Comparison of ENCODE assay signal across 8 mouse cellular contexts in the genomic region with DNA sequence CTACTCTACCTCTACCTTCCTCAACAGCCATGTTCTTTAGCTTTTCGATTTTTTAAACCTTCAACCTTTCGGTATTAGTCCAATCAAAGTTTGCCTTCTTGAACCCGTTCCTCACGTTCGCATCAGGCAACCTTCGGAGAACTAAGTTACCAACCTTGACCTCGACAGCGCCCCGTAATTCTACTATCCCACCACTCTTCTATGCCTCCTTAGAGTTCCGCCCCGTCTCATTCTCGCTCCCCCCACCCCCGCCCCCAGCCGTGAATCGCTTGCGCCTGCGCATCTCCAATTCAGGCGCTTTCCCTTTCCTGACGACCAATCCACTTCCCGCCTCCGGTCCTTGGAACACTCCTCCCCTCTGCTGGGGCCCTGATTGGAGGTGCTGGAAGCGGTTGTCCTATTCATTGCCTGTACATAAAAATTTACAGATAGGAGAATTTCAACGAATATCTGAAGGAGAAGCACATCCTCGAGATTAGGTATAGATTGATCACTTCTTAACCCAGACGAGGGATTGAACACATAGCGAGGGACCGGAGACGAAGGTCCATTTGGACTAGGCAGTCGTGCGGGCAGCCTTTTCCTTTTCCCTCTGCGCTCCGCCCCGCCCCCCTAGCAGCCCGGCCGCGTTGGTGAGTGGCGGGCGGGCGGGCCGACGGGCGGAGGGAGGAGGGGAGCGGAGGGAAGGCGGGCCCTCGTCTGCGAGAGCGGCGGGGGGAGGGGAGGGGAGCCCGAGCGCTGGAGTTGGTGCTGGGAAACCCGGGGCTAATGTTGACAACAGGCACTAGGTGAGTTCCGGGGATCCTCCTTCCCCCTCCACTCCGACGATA. TPM values are rescaled to one million over a fixed set of nuclear protein-coding genes. Genes with fewer than 3 reads are reported as not detected.
DNase-seq lines count a peak whose midpoint lies in the region; ATAC-seq and TF ChIP-seq lines count a peak whose summit lies in the region.

A gene (plus strand): TSS at position 704 of the 830 bp plus-strand sequence.

- peak within 1 kb of the TSS; percentile 82 for H3K9ac ChIP-seq in embryonic facial prominence, embryonic 15.5 days
- H3K9ac ChIP-seq in limb, embryonic 14.5 days (ENCODE audit: low read depth, low read length, severe bottlenecking) = peak within 1 kb of the TSS; percentile 90
- peak within 1 kb of the TSS; percentile 86 for H3K9ac ChIP-seq in midbrain, postnatal 0 days (replicated peaks; ENCODE audit: low read length, poor library complexity, severe bottlenecking)

- no peaks in the 10 kb centered on the region for H3K36me3 ChIP-seq in embryonic facial prominence, embryonic 15.5 days
- no peaks in the 10 kb centered on the region for H3K36me3 ChIP-seq in limb, embryonic 14.5 days (ENCODE audit: control insufficient read depth, insufficient read depth, low read length)
- no peaks in the 10 kb centered on the region for H3K36me3 ChIP-seq in midbrain, postnatal 0 days (ENCODE audit: insufficient read depth, low read length)

- peak within 1 kb of the TSS; percentile 93 for H3K27ac ChIP-seq in bone marrow, adult 2 months (ENCODE audit: control insufficient read depth, insufficient read depth, low read depth, low read length, poor library complexity)
- H3K27ac ChIP-seq in embryonic facial prominence, embryonic 15.5 days (replicated peaks) = peak within 1 kb of the TSS; percentile 91
- H3K27ac ChIP-seq in limb, embryonic 14.5 days (replicated peaks; ENCODE audit: low read depth, low read length) = peak within 1 kb of the TSS; percentile 85
- peak within 1 kb of the TSS; percentile 87 for H3K27ac ChIP-seq in midbrain, postnatal 0 days (ENCODE audit: low read depth, low read length)

- H3K4me3 ChIP-seq in bone marrow, adult 2 months (replicated peaks; ENCODE audit: control insufficient read depth, low read depth, low read length) = peak within 1 kb of the TSS; percentile 99
- H3K4me3 ChIP-seq in embryonic facial prominence, embryonic 15.5 days (replicated peaks) = peak within 1 kb of the TSS; percentile 97
- H3K4me3 ChIP-seq in limb, embryonic 14.5 days (replicated peaks; ENCODE audit: low read length) = peak within 1 kb of the TSS; percentile 98
- H3K4me3 ChIP-seq in midbrain, postnatal 0 days (ENCODE audit: low read depth, low read length) = peak within 1 kb of the TSS; percentile 98

- peak; percentile 98 for DNase-seq in 416B (ENCODE audit: low read depth)
- peak; percentile 95 for DNase-seq in heart, adult 8-10 months (ENCODE audit: low spot score)
- peak; percentile 97 for DNase-seq in kidney, adult 9 months
- peak; percentile 96 for DNase-seq in limb, embryonic 14.5 days (ENCODE audit: low spot score)
- DNase-seq in midbrain, postnatal 0 days (ENCODE audit: low spot score) = peak; percentile 98
- peak; percentile 85 to 90 for DNase-seq in spleen, postnatal 14 days (ENCODE audit: low spot score in 2 of 2)

- peak; percentile 60; the same call in 1 of the 2 replicates for TF ChIP-seq POLR2A in bone marrow, adult 2 months (IDR thresholded peaks at IDR 0.05; ENCODE audit: borderline replicate concordance, control insufficient read depth, low read depth, low read length)
- TF ChIP-seq POLR2A in limb, embryonic 14.5 days (IDR thresholded peaks at IDR 0.05; ENCODE audit: borderline replicate concordance, extremely low read depth, insufficient read depth, insufficient read length) = peak; percentile 45; the same call in 1 of the 2 replicates

- no peaks in the 10 kb centered on the region for H3K27me3 ChIP-seq in embryonic facial prominence, embryonic 15.5 days
- H3K27me3 ChIP-seq in limb, embryonic 14.5 days (ENCODE audit: control insufficient read depth, insufficient read depth, low read length) = no peaks in the 10 kb centered on the region
- H3K27me3 ChIP-seq in midbrain, postnatal 0 days (ENCODE audit: insufficient read depth, low read length) = no peaks in the 10 kb centered on the region

- H3K4me2 ChIP-seq in embryonic facial prominence, embryonic 15.5 days (replicated peaks) = peak within 1 kb of the TSS; percentile 78
- peak within 1 kb of the TSS; percentile 74 for H3K4me2 ChIP-seq in limb, embryonic 14.5 days (replicated peaks; ENCODE audit: low read depth, low read length, severe bottlenecking)
- H3K4me2 ChIP-seq in midbrain, postnatal 0 days (ENCODE audit: low read depth, low read length, poor library complexity, severe bottlenecking) = peak within 1 kb of the TSS; percentile 86

- ATAC-seq in embryonic facial prominence, embryonic 15.5 days (ENCODE audit: insufficient number of reproducible peaks, low FRiP score, low TSS enrichment, low read depth) = peak; percentile 96
- peak; percentile 98 for ATAC-seq in limb, embryonic 14.5 days (ENCODE audit: low FRiP score, low read depth)
- peak; percentile 98 for ATAC-seq in midbrain, postnatal 0 days (ENCODE audit: low FRiP score)

- no peaks in the 10 kb centered on the region for H3K9me3 ChIP-seq in embryonic facial prominence, embryonic 15.5 days (replicated peaks)
- H3K9me3 ChIP-seq in limb, embryonic 14.5 days (ENCODE audit: control insufficient read depth, low read length) = no peaks in the 10 kb centered on the region
- H3K9me3 ChIP-seq in midbrain, postnatal 0 days (ENCODE audit: low read length) = no peaks in the 10 kb centered on the region

- no peaks in the 10 kb centered on the region; the same call in 1 of the 2 replicates for H3K4me1 ChIP-seq in bone marrow, adult 2 months (ENCODE audit: control insufficient read depth, insufficient read depth, low read length)
- peaks cover 15% of the 10 kb centered on the region for H3K4me1 ChIP-seq in embryonic facial prominence, embryonic 15.5 days
- H3K4me1 ChIP-seq in limb, embryonic 14.5 days (ENCODE audit: control insufficient read depth, insufficient read depth, low read length) = peaks cover 4% of the 10 kb centered on the region
- H3K4me1 ChIP-seq in midbrain, postnatal 0 days (ENCODE audit: insufficient read depth, low read length) = peaks cover 4% of the 10 kb centered on the region; the same call in 1 of the 2 replicates

- 1% methylated on average over 52 of the region's 54 CpGs for WGBS in bone marrow, adult 2 months
- WGBS in embryonic facial prominence, embryonic 15.5 days = under 1% methylated on average over 46 of the region's 54 CpGs
- under 1% methylated on average over 38 of the region's 54 CpGs for WGBS in limb, embryonic 14.5 days
- WGBS in midbrain, postnatal 0 days = under 1% methylated on average over 47 of the region's 54 CpGs

- no peak for TF ChIP-seq CTCF in bone marrow, adult 2 months (IDR thresholded peaks at IDR 0.05; ENCODE audit: control insufficient read depth, insufficient read depth, low read length)
- peak; percentile 31; the same call in 1 of the 2 replicates for TF ChIP-seq CTCF in midbrain, postnatal 0 days (IDR thresholded peaks at IDR 0.05)

RNA-seq across cellular contexts. Expression of the gene that starts here (rescaled TPM):
- polyA plus RNA-seq in bone marrow, adult 2 months (2011; ENCODE audit: insufficient read depth, insufficient read length, low replicate concordance, missing spikeins) = 12.4 and 20.0 TPM in 2 replicates
- 10.0 and 10.4 TPM in 2 replicates for polyA plus RNA-seq in embryonic facial prominence, embryonic 15.5 days (2015; fragmentation: Nextera tagmentation; extraction: Ambion mirVana)
- total RNA-seq in heart, adult 8-10 months (2022) = 10 to 100 TPM; 18.6 to 20.6 (median 19.1) TPM
- polyA plus RNA-seq in limb, embryonic 14.5 days (2012; rRNA removed) = 12.5 and 17.0 TPM in 2 replicates
- polyA plus RNA-seq in limb, embryonic 14.5 days (2014; fragmentation: Nextera tagmentation; extraction: Ambion mirVana) = 12.1 and 13.0 TPM in 2 replicates
- total RNA-seq in midbrain, postnatal 0 days (2014; rRNA removed) = 11.2 and 13.2 TPM in 2 replicates
- polyA plus RNA-seq in midbrain, postnatal 0 days (2015; fragmentation: Nextera tagmentation; extraction: Ambion mirVana) = 4.6 and 5.9 TPM in 2 replicates

Comparison
In these comparisons a context has a peak if more than half of its experiments do, and no peak if none do; other contexts are left out.
1. Peak in every context shown above with its lines: DNase-seq, ATAC-seq, H3K4me3 ChIP-seq and H3K27ac ChIP-seq.